Mouse (Mus musculus) Muller cell, postnatal 12 days (primary cell): ENCODE data around the gene Flt1.
"Not testable (repeated sequence)": the region's sequence is repeated elsewhere in the genome, so short reads cannot be mapped to it uniquely, and the experiment has no call there.

Experiments
- DNase-seq: peaks from one replicate; pipeline ENCODE4 v3.0.0-alpha.2; 2015; ENCODE audit errors: inconsistent ontology term

Gene Flt1

DNA sequence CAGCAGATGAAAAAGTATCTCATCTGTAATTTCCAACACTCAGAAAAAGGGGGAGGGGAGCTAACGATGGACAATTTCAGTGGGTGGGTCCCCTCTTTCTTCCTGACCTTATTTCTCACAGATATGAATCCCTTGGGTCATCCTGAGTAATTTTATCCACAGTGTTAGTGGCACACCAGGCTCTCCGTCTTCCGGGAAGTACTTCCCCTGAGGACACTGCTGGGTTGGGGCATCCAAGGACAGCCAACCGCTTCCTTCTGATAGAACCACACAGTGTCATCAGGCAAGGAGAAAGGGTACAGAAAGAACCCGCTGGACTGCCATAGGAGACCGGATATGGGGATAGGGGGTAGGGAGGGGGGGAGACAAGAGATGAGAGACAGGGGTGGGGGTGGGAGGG, 111.2 kb downstream of the Flt1 start:
- DNase-seq = no peak

DNA sequence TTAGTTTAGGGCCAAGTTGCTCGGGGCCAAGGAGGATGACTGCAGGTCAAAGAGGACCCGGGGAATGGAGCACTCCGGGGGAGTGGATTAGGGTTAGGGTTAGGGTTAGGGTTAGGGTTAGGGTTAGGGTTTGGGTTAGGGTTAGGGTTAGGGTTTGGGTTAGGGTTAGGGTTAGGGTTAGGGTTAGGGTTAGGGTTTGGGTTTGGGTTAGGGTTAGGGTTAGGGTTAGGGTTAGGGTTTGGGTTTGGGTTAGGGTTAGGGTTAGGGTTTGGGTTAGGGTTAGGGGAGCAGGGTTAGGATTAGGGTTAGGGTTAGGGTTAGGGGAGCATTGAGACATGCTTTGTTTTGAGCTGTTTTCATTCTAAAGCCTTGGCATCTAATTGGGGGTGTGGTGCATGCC, 114.5 kb downstream of the Flt1 start:
- DNase-seq = not testable (repeated sequence)

DNA sequence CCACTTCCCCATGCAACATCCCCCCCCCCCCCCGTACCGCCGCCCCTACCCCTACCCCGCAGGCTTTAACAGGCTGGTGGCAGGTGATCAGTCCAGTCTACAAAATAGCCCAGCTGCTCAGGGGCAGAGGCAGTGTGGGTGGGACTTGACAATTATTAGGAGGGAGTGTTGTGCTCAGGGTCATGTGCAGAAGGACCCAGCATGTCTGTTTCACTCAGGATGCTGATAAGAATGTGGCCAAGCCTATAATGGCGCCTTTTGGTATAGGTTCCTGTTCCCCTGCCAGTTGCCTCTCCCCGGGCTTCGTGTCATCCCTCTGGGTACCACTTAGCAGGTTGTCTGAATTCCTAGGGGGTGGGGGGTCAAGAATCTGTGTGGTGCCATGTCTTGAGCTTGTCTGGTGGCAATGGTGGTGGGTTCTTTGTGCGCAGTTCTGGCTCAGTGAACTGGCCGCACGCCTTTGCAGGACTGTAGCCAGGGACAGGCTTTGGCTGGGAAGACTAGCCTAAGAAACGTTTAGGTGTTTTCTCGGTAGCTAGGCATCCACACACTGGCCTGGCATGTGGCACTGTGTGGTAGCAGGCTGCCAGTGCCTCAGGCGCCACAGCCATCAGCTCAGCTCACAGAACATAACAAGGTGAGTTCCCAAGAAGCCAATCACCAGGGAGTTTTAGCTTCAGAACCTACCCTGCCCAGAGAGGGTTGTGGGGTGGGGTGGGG, 118.4 kb downstream of the Flt1 start:
- DNase-seq = no peak

DNA sequence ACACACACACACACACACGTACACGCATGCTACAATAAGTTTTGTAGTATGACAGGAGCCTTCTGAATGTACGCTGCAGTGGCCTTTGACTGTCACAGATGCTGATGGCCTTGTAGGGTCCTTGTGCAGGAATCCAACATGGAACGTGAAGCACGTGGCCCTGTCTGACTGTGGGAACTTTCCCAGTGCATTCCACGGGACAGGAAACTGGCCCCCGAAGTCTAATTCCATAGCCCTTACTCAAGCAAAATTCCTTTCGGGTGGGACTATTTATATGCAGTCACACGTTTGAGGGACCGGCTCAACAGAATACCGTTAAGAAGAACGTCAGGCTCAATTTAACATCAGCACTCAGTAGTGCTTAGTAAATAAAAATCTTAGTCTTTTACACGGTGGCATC, 119.1 kb downstream of the Flt1 start:
- no peak for DNase-seq

DNA sequence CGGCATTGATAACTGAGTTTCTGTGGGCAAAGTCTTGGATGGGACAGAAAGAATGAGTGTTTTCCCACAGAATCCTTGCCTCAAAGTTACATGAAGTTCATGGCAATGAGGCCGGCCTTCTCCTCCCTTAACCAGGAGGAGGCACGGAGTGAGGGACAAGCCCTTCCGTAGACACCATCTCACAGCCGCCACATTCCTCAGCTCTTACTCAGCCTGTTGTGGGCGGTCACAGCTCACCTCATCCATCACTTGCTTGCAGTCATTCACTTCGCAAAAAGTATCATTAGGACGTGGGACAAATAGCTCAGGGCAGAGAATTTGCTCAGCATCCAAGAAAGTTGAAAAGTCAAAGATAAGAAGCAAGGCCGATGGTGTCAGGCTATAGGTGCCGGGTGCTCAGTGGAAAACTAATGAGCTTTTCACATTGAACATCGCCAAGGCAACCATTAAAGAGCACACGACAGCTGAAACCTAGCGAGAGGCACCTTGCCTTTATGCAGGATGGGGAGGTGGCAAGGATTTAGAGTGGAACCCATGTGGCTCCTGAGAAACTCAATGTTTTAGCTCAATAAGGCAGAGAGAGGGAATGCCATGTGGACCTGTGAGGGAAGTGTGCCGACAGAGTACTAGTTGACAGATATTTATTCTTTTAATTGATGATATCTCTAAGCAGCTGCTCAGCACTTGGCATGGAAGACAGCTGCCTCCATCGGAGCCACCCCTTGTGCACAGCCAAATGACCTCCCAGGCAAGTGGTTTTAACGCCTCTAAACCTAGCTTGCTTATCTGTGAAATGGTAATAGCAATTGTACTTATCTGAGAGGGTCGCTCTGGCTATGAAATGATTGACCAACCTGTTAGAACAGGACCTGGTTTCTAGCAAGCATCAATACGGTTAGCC, 124.1 kb downstream of the Flt1 start:
- no peak for DNase-seq

DNA sequence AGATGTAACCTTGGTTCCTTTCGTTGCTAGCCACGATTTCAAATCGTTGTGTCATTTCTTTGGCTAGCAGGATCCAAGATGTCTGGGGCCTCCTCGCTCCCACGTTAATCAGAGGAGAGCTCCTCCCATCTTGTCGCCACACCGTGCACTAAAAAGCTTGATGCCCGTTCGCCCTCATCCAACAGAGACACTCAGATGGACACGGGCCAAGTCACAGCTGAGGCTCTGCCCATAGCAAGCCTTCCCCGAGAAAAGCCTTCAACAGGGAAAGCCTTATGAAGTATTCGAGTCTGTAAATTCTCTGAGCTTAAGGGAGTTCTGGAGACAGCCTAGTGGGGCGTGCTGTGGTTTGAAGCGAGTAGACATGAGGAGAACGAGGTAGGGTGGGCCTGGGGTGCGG, 128.0 kb downstream of the Flt1 start:
- DNase-seq = peak; percentile 34

DNA sequence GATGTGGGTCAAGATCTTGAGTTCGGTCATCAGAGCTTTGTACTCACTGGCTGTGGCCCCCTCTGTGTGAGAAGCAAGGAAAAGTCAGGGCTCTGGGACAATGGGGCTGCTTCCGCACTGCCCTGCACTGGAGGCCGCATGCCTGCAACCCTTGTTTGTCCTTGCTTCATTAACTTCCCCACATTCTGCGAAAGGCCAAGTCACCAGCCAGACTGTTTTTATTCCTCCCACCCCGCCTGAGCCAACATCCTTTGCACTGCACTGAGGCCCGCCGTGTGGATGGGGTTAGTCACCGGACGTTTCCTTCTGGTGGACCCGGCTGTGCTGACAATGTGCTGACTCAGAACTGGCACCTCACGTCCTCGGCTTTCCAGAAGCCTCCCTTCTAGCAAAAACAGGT, 136.0 kb downstream of the Flt1 start:
- peak; percentile 86 for DNase-seq

DNA sequence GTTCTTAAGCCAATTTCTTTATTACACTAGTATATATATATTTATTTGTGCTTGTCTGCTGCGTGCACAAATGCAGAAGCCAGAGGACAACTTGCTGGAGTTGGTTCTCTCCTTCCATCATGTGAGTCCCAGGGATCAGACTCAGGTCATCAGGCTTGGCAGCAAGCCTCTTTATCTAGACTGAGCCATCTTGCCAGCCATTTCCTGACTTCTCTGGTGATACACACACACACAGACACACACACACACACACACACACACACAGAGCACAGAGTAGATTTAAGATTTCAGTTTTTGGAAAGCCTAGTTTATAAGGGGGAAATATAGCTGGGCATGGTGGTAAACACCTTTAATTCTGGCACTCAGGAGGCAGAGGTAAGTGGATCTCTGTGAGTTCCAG, 140.7 kb downstream of the Flt1 start:
- DNase-seq = no peak

DNA sequence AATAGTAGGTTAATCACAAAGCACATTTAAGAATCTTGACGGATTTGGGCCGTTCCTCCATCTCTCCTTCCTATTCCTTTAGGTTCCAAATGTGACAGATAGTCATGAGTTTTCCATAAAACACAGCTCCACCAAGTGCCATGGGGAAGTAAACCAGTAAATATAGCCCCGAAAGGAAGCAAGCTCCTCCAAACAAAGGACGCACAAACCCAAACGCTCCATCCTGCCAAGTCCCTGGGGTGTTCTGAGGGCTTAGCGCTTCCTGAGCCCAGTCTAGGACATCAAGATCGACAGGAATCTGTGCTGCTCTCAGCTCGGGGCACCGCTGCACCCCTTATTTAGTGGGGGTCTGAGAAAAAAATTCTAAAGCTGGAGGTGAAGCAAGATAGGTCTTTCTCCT, 141.2 kb downstream of the Flt1 start:
- DNase-seq = no peak

DNA sequence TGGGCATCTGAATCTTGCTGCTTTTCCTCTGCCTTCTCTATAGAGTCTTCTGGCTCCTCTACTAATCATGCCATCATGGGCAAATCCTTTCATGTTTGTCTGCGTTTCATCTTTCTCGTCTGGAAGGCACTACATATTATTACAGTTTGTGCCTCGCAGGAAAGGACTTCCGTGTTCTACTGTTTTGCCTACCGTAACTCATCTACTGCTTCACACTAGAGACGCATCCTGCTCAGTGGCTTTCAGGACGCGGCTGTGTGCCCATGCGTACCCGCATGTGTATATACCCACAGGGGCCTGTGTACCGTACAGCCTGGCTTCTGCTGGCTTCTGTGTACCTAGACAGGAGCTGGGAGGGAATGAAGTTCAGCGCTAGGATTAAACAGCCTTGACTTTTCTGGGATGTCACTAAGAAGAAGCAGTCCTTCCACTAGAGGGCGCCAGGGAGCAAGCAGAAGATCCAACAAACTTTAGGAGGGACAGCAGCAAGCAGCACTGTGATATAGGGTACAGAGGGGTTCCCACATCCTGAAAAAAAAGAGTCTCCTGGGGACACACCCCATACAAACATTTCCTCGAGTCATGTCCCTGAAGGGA, 142.0 kb downstream of the Flt1 start:
- DNase-seq = peak; percentile 35

DNA sequence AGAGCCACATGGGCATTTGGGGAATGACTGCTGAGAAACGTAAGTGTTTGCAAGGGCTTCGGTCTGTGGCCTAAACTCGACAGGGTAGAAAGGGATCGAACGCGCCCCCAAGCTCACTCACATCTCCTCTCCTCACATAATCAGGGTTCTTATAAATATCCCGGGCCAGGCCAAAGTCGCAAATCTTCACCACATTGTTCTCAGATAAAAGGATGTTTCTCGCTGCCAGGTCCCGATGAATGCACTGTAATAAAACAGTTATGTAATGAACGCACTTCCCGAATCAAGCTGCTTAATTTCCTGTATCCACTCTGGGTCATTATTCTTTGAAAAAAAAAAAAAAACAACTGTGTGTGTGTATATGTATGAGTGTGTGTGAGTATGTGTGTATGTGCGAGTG, 145.6 kb downstream of the Flt1 start:
- no peak for DNase-seq

DNA sequence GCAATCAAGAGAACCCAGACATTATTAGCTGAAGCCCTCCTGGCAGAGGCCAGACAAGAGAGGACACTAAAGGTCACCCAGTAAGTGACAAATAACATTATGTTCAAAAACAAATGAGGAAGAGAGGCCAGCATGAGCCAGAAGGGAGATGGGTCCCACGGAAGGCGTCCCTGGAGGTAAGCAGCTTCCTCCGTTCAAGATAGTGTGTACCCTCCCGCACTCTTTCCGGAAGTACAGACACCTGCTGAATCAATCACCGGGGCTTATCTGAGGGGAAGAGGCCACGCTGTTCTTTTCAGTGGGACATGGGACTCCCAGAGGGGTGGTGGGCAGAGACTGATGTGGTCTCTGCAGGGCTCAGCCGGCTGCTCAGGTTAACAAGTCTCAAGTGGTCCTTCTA, 146.1 kb downstream of the Flt1 start:
- no peak for DNase-seq

DNA sequence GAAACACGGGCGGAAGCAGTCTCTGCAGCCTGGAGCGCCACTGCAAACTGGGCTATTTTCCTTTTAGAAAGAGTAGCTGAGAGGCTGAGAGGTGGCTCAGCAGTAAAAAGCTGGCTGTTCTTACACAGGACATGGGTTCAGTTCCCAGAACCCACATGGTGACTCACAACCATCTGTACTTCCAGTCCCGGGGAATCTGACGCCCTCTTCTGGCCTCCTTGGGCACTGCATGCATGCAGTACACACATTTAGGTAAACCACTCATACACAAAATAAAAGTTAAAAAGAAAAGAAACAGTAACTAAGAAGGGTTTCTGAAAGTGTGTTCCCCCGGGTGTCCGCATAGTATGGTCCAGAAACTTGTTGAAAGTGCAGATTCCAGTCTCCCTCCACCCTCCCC, 146.7 kb downstream of the Flt1 start:
- DNase-seq = no peak

DNA sequence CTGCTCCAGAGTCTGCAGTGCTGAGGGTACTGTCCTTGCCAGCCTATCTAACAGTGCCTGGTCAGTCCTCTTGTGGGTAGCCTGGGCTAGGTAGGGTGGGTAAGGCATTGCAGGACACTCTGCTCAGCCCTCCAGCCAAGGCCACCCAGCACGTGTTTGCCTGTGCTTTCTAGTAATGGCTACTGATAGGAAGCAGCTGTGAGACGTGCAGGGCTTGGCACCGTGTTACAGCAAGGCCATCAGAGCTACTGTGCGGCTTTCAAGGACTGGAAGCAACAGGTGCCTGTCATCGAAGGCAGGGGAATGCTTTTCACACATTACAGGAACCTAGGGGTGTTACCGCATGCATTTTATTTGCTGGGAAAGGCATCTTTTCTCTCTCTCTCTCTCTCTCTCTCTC, 148.8 kb downstream of the Flt1 start:
- no peak for DNase-seq

DNA sequence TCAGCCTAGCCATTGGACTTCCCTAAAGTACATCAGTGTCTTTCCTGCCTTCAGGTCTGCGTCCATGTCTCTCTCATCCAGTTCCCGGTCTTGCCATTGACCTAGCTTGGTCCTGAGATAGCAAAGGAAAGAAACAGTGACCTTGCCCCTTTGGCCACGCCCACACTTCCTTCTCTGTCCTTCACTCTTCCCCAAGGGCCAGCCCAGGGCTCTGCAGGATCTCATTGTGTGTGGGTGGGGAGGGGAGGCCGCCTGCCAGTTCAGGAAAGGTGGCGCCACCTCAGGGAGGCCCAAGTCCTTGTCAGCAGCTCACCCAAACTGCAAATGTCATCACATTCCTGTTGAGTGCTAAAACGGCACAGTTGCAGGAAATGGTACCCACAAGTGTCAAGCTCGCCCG, 151.3 kb downstream of the Flt1 start:
- no peak for DNase-seq

DNA sequence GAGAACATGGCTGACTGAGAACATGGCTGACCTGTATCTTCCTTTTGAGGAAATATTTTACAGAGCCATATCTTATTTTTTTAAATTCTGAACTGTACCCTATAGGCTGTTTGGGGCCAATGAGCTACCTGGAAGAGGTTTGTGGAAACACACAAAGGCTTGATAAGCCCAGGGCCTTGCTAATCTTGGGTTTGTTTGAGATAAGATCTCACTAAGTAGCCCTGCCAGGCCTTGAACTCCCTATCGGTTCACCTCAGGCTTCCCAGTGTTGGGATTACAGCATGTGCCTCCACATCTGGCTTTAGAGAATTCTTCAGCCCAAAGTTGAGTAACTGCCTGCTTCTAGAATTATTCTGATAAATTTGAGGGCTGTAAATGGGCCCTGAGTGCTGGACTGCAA, 152.3 kb downstream of the Flt1 start:
- no peak for DNase-seq

DNA sequence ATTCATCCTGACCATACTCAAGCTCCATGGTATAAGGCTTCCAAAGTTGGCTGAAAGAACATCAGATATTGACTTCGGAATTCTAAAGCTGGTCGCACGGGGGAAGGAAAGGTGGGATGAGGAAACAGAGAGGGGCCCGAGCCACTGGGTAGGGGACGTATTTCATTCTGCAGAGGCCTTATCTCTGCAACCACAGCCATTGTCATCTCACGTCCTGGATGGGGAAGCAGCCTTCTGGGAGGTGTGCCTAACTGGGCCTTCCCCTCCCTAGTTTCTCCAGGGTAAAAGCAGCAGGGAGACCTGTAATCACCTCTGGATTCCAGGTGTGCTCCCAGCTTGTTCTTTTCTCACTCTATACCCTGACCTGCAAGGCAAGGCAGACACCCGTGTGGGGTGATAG, 153.1 kb downstream of the Flt1 start:
- no peak for DNase-seq

DNA sequence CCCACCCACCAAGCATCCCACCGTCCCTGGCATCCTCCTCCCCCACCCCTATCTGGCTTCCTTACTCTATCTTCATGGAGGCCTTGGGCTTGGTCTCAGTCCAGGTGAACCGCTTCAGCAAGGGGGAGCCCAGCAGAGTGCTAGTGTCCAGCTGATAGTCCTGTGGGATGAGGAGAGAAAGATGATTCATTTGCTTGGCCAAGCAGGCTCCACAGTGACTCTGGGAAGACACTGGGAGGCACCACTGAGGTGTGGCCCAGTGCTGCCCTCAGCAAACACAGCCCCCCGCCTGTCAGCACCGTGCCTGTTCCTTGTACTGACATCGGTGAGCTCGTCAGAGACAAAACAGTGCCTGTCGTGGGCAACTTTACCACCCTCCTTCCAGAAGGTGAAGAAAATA, 159.5 kb downstream of the Flt1 start:
- DNase-seq = no peak

DNA sequence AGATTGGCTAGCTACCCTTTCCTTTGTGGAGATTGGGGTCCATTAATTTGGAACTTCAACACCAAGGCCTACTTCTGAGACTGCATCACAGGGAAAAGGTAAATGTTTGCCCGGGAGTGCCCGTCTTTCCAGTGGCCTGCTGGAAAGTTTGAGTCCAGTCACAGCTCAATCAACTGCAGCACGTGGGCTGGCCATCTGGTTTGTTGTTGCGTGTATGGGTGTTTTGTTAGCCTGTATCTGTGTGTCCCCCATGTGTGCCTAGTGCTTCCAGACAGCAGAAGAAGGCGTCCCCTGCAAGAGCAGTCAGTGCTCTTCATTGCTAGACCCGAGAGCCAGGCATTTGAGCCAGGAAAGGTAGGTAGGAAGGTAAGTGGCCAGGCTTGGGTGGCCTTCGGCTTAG, 160.4 kb downstream of the Flt1 start:
- DNase-seq = no peak

DNA sequence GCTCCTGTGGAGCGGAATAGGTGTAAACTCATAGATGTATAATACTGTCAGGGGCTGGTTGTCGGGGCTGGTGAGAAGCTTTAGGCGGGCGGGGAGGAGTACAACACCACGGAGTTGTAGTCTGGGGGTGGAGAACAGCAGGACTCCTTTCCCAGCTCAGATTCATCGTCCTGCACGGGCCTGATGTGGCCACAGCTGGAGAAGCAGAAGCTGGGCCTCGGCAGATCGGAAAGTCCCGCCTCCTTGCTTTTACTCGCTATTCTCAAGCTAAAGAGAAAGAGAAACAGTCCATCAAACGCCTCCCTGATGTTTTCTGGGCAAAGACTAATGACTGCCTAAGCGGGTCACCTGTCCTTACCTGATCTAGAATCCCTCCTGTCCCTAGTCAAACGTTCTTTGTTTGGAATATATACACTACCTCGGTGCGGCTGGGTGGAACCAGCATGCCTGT, 161.6 kb downstream of the Flt1 start:
- no peak for DNase-seq

DNA sequence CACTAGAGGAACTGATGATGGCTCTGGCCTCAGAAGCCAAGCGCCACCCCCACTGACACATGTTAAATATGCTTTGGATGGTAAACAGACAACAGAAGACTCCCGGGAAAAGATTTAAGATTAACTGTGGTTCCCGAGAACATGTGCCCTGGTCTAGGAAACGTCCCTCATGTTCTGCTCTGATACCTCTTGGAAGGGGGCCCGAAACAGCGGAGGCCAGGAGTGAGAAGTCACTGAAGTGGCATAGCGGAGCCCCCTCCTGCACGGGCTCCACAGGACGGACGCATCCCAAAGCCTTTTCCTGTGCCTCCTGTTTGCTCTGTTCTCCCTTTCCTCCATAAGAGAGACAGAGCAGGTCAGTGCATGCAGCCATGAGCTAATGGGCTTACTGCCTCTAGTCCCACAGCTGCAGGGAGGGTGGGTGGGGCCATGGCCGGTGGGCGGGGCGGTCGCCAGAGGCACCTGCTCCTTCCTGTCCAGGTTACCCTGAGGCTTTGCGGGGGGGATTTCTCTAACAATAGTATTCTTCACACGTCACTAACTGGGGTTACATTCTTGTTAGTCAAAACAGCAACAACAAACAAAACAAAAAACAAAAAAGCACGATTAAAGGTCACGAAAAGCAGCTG, 162.2 kb downstream of the Flt1 start:
- DNase-seq = no peak

DNA sequence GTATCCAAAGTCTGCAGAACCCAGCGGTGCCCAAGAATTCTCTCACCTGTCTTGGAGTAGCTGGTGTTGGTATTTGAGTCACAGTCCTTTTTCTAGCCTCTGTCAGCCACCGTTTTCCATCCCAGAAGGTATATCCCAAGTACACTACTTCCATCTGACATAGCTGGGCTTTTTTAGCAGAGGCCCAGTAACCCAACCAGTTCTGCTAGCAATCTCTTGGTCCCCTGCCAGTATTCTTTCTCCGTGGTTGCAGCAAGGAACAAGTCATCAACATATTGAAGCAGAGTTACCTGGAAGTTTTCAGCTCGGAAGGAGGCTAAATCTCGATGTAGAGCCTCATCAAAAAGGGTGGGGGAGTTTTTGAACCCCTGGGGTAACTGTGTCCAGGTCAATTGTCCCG, 168.2 kb downstream of the Flt1 start:
- not testable (repeated sequence) for DNase-seq
